Mouse (Mus musculus) left cerebral cortex, postnatal 25 days (tissue): Measurements from ENCODE around the gene Macf1. TPM values are rescaled to one million over a fixed set of nuclear protein-coding genes. Genes with fewer than 3 reads are reported as not detected.
"Not testable (repeated sequence)": the region's sequence is repeated elsewhere in the genome, so short reads cannot be mapped to it uniquely, and the experiment has no call there.

Experiments
- DNase-seq, 2 experiments: peaks; one replicate each; pipeline ENCODE4 v3.0.0; 2022; ENCODE audit warnings: low spot score in 2 of 2, mixed read lengths in 1 of 2
- intact Hi-C: fragments of 180-260 bp; cut with DNase I; formaldehyde crosslinking; loops from one replicate; pipeline ENCODE4 v1.15.1; 2025
- total RNA-seq, 2 experiments: library from RNA; stranded (reverse); gene quantifications; 2 replicates each; pipeline ENCODE4 v1.2.3; 2021

Macf1 gene
- total RNA-seq, 2 experiments from 2014 or later: 202 to 222 TPM

- DNase-seq: peak; percentile 55 to 87
- intact Hi-C loops: loop anchor here (5.0 kb wide), 2 partner anchors 36 to 66 kb away; partner anchors contain the start of gene Ndufs5
Measured at GRCm38 (mm10) chr4:123680962-123681361, 3.2 kb downstream of the Macf1 start.

- peak; percentile 58 to 89 for DNase-seq
Measured at GRCm38 (mm10) chr4:123677060-123677804, 6.9 kb downstream of the Macf1 start.

DNA sequence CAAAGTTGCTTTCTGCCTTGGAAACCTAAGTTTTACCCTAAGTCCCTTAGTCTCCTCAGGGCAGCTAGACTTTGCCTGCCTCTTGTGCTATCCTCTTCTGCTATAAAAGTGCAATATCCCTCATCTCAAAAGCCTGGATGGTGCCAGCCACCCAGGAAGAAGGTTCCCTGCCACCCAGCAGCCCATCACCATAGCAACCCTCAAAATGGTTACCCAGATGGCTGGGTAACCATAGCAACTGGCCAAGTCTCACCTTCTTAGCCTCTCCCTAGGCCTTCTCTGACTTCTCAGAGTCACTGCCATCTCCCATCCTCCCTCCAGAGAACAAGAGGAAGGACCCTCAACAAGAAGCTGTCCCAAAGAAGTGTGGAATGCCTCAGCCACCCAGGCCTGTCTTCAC lies 13.6 kb downstream of the Macf1 start:
- peak; percentile 46 to 70 for DNase-seq
- intact Hi-C loops: no loop called here

More at GRCm38 (mm10) chr4:123677060-123677804, 6.9 kb downstream of the Macf1 start:
- intact Hi-C loops: no loop called here

DNA sequence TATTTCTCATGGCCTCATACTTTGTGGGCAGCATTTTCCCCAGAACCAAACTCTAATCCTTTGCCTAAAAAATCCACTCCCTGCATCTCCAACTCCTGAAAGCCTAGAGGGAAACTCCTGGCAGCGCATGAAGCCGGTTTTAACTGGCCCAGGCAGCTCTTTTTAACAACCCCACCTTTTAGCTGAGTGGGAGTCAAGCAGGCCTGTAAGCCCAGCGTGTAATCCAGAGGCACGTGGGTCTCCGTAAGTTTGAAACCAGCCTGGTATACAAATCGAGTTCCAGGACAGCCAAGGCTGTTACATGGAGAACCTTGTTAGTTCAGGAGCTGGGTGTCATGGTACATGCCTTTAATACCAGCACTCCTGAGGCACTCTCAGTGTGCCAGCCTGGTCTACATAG lies 14.5 kb downstream of the Macf1 start:
- peak in 1 of 2 experiments; percentile 54 for DNase-seq
- intact Hi-C loops: loop anchor here (10.0 kb wide), 1 partner anchor 365 kb away; no protein-coding TSS in a partner anchor

GRCm38 (mm10) chr4:123667260-123667867 lies 16.8 kb downstream of the Macf1 start:
- intact Hi-C loops: loop anchor here (2.0 to 10.0 kb wide), 3 partner anchors 73 to 363 kb away; no protein-coding TSS in a partner anchor
- DNase-seq: peak; percentile 87 to 93

DNA sequence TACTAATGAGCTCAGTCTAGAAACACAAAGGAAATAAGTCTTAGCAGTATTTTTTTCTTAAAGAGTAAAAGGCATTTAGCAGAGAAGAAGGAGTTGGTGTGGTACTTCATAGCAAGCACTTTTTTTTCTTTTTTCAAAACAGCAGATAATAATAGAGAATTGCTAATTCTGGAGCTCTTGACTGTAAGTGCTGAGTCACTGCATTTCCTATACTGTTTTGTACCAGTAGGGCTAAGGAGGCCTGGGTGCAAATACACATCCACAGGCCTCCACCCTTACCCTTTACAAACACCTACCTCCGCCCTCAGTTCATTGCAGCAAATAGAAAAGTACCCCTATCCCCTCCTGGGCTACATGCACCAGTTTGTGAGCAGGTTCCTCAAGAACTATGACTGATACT lies 17.6 kb downstream of the Macf1 start:
- DNase-seq: no peak
- intact Hi-C loops: loop anchor here (2.0 to 10.0 kb wide), 3 partner anchors 72 to 362 kb away; no protein-coding TSS in a partner anchor

- DNase-seq: no peak
- intact Hi-C loops: loop anchor here (1.0 to 10.0 kb wide), 4 partner anchors 71 to 361 kb away; no protein-coding TSS in a partner anchor
Measured at GRCm38 (mm10) chr4:123665681-123666278, 18.4 kb downstream of the Macf1 start.

- DNase-seq: peak in 1 of 2 experiments; percentile 26
- intact Hi-C loops: loop anchor here (1.0 to 10.0 kb wide), 2 partner anchors 77 to 360 kb away; no protein-coding TSS in a partner anchor
Measured at GRCm38 (mm10) chr4:123664951-123665661, 19.1 kb downstream of the Macf1 start.

GRCm38 (mm10) chr4:123664021-123664950 lies 19.9 kb downstream of the Macf1 start:
- intact Hi-C loops: loop anchor here (10.0 kb wide), 1 partner anchor 359 kb away; no protein-coding TSS in a partner anchor
- DNase-seq: peak; percentile 69 to 70

DNA sequence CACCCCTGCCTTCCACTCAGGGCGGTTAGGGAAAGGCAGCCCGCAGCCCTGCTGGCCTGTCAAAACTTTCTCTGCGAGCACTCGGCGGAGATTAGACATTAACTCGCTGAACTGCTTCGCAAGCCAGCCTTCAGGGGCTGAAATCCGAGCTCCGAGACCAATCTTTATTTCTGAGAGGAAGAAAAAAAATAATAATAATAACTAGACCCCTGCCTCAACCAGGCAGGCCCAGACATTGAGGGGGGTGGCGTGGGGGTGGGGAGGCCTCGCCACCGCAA lies 20.5 kb downstream of the Macf1 start:
- DNase-seq: no peak
- intact Hi-C loops: loop anchor here (10.0 kb wide), 1 partner anchor 359 kb away; no protein-coding TSS in a partner anchor

GRCm38 (mm10) chr4:123662914-123663687 lies 21.1 kb downstream of the Macf1 start:
- intact Hi-C loops: loop anchor here (10.0 kb wide), 1 partner anchor 358 kb away; no protein-coding TSS in a partner anchor
- DNase-seq: no peak

DNA sequence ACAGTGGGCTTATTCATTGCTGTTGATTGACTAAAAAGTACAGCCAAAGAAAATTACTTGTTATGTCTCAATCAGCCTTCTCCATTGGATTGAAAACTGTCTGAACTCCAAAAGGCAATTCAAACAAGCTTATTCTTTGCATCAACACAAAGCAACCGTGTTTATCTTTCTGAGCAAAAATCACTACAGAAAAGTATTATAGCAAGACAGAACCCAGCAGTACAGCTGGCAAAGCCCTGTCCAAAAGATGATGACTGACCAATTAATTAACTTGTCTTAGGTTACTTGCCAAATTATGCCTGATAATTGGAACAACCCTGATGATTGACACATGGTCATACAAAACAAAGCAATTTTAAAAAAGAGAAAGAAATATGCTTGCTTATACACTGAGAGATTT lies 26.0 kb downstream of the Macf1 start:
- DNase-seq: no peak
- intact Hi-C loops: no loop called here

DNA sequence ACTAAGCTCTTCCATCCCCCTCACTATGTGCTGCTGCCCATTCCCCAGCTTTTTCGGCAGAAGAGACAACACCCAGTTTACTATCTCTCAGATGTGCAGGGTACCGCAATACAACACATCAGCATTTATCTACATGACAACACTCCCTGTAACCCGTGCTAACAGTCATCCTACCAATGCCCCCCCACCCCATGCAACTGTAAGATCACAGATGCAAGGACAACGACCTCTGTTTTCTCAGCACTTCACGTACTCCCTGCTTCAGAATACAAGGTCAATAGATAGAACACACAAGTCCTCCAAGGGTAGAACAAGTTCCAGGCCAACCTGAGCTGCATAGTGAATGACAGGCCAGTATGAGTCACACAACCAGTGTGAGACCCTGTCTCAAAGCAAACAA lies 28.9 kb downstream of the Macf1 start:
- intact Hi-C loops: no loop called here
- no peak for DNase-seq

DNA sequence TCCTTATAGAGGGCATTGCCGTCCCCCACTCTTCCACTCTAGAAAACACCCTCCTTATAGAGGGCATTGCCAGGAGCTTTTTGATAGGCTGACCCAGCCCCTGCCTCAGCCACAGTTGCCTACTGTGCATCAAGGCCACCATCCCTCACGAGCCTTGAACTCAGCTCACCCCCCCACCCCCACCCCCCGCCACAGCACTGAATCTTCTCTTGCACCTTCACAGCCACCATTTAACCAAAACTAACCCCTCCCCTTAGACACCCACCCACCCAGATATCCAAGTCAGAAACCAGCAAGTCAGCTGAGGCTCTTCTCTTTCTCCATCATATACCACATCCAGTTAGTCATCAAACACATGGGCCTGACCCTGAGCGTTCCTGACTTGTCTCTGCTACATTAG lies 29.6 kb downstream of the Macf1 start:
- intact Hi-C loops: no loop called here

GRCm38 (mm10) chr4:123653446-123653845 lies 30.7 kb downstream of the Macf1 start:
- intact Hi-C loops, DNase-seq: not testable (repeated sequence)

More for the DNA sequence above, 29.6 kb downstream of the Macf1 start:
- no peak for DNase-seq

- intact Hi-C loops: no loop called here
- no peak for DNase-seq
Measured at GRCm38 (mm10) chr4:123652130-123652529, 32.0 kb downstream of the Macf1 start.

- no peak for DNase-seq
- intact Hi-C loops: no loop called here
Measured at GRCm38 (mm10) chr4:123649131-123649530, 35.0 kb downstream of the Macf1 start.

DNA sequence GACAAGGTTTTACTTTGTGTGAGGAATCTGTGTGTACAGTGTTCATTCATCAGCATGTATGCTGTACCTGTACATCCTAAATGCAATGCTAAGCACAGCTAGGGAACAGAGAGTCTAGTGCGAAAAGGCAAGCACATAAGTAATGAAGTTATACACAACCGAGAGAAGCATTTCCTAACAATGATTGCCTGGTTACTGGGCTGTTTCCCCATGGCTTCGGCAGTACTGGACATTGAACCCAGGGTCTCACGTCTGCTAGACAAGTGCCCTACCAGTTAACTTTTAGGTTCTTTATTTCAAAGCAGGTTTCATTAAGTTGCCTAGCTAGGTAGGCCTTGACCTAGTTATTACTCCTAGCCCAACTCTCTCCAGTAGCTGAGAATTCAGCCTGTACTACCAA lies 36.5 kb downstream of the Macf1 start:
- DNase-seq: no peak
- intact Hi-C loops: no loop called here
